Mouse (Mus musculus) ES-E14 (cell line): ENCODE measurements at regions not wholly inside any gene's neighbourhood (a gene's known extent, or its start where the extent isn't known, plus 50 kb on each side); places are given as distances from the start of the nearest gene placed in this dataset.

ENCODE experiments used
- DNase-seq: peaks from one replicate; pipeline ENCODE4 v3.0.0-alpha.2; 2013; ENCODE audit warnings: low read depth, low spot score
- H3K27ac ChIP-seq: 2 replicates; pipeline ENCODE4 v1.5.1; 2012; ENCODE audit warnings: low read depth, mild to moderate bottlenecking, low read length, moderate library complexity, mixed read lengths; ENCODE audit not compliant: poor library complexity, insufficient read depth, severe bottlenecking
- H3K36me3 ChIP-seq: 2 replicates; pipeline ENCODE4 v1.6.1; 2012; ENCODE audit warnings: mild to moderate bottlenecking, low read length, moderate library complexity, mixed read lengths; ENCODE audit not compliant: control insufficient read depth, poor library complexity, insufficient read depth, severe bottlenecking
- H3K4me1 ChIP-seq, 2 experiments: fragments of 150-350 bp in 1 of 2; sonication (generic) in 1 of 2; 2 replicates each; pipeline ENCODE4 v1.6.1; 2012; ENCODE audit warnings: low read length in 2 of 2, mild to moderate bottlenecking in 1 of 2, mixed read lengths in 1 of 2; ENCODE audit not compliant: control insufficient read depth in 2 of 2, insufficient read depth in 2 of 2, poor library complexity in 1 of 2
- H3K4me3 ChIP-seq, 2 experiments: fragments of 150-350 bp in 1 of 2; sonication (generic) in 1 of 2; 2 replicates each; pipeline ENCODE4 v1.5.1; 2012; ENCODE audit warnings: low read length in 2 of 2, low read depth in 1 of 2, mild to moderate bottlenecking in 1 of 2, mixed read lengths in 1 of 2; ENCODE audit not compliant: insufficient read depth in 1 of 2, poor library complexity in 1 of 2, severe bottlenecking in 1 of 2
- H3K9ac ChIP-seq: 2 replicates; pipeline ENCODE4 v1.6.1; 2012; ENCODE audit warnings: low read depth, mild to moderate bottlenecking, low read length, mixed read lengths; ENCODE audit not compliant: poor library complexity, insufficient read depth, severe bottlenecking
- H3K9me3 ChIP-seq: fragments of 150-350 bp; sonication (generic); 2 replicates; pipeline ENCODE4 v1.6.1; 2012; ENCODE audit warnings: low read depth, mild to moderate bottlenecking, low read length; ENCODE audit not compliant: control insufficient read depth, insufficient read depth
- CHD2 ChIP-seq: IDR thresholded peaks from 2 replicates; pipeline ENCODE4 v1.6.1; 2014; ENCODE audit warnings: mild to moderate bottlenecking, low read depth, low read length, inconsistent platforms
- HCFC1 ChIP-seq: IDR thresholded peaks from 2 replicates; pipeline ENCODE4 v1.6.1; 2012; ENCODE audit warnings: low read length, inconsistent platforms, borderline replicate concordance; ENCODE audit not compliant: insufficient read depth
- MAFK ChIP-seq: IDR thresholded peaks from 2 replicates; pipeline ENCODE4 v1.6.1; 2014; ENCODE audit warnings: mild to moderate bottlenecking, low read depth, low read length, inconsistent platforms; ENCODE audit not compliant: insufficient read depth
- ZC3H11A ChIP-seq: IDR thresholded peaks from 2 replicates; pipeline ENCODE4 v1.6.1; 2012; ENCODE audit warnings: low read depth, mild to moderate bottlenecking, inconsistent platforms, low read length, borderline replicate concordance
- ZNF384 ChIP-seq: IDR thresholded peaks from 2 replicates; pipeline ENCODE4 v1.6.1; 2012; ENCODE audit warnings: low read depth, low read length, inconsistent platforms
- in situ Hi-C, 2 experiments: fragments of 600-800 bp; cut with MboI; formaldehyde crosslinking; loops; one replicate each; pipeline ENCODE4 v1.15.1; 2025; ENCODE audit warnings: low sequenced_read_pairs in 2 of 2, inconsistent platforms in 1 of 2; ENCODE audit not compliant: unreplicated experiment in 2 of 2

GRCm38 (mm10) chr9:94229537-94229936 lies 308.3 kb downstream of the 1190002N15Rik start:
- H3K9ac ChIP-seq, result no peak overlapping the region
- H3K9me3 ChIP-seq, result no peaks in the 10 kb centered on the region
- H3K36me3 ChIP-seq, result no peaks in the 10 kb centered on the region
- DNase-seq, result no peak
- no peak overlapping the region for H3K27ac ChIP-seq
- no peaks in the 10 kb centered on the region for H3K4me1 ChIP-seq
- in situ Hi-C loops, result no loop called here
- TF ChIP-seq MAFK, result no peak
- TF ChIP-seq ZNF384, result no peak
- TF ChIP-seq CHD2, result no peak
- TF ChIP-seq HCFC1, result no peak
- no peak for TF ChIP-seq ZC3H11A
- no peak overlapping the region for H3K4me3 ChIP-seq

DNA sequence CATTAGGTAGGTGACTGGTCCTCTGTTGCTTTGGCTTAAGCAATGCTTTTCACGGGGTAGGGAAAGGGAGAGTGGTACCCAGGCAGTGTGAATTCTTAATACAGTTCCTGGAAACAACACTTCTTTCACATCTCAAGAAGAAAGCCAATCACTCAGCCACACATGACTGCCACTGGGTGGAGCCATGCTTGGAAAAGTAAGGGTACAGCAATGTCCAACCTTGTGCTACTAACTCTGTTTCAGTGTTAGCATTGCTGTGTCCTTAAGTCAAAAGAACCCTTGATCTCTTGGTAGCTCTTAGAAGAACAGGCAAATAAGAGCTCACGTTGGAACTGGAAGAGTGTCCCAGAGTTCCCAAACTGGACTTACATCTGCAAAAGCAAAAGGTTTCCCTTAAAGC lies 318.8 kb downstream of the 1190002N15Rik start:
- Histone ChIP-seq H3K4me3 (no peak overlapping the region), H3K27ac (no peak overlapping the region), H3K9ac (no peak overlapping the region), H3K4me1 (no peaks in the 10 kb centered on the region), H3K36me3 (no peaks in the 10 kb centered on the region), H3K9me3 (no peaks in the 10 kb centered on the region)
- no peak for DNase-seq
- in situ Hi-C loops, result no loop called here
- no peak for TF ChIP-seq HCFC1
- no peak for TF ChIP-seq ZNF384
- no peak for TF ChIP-seq CHD2
- no peak for TF ChIP-seq MAFK
- TF ChIP-seq ZC3H11A, result no peak

DNA sequence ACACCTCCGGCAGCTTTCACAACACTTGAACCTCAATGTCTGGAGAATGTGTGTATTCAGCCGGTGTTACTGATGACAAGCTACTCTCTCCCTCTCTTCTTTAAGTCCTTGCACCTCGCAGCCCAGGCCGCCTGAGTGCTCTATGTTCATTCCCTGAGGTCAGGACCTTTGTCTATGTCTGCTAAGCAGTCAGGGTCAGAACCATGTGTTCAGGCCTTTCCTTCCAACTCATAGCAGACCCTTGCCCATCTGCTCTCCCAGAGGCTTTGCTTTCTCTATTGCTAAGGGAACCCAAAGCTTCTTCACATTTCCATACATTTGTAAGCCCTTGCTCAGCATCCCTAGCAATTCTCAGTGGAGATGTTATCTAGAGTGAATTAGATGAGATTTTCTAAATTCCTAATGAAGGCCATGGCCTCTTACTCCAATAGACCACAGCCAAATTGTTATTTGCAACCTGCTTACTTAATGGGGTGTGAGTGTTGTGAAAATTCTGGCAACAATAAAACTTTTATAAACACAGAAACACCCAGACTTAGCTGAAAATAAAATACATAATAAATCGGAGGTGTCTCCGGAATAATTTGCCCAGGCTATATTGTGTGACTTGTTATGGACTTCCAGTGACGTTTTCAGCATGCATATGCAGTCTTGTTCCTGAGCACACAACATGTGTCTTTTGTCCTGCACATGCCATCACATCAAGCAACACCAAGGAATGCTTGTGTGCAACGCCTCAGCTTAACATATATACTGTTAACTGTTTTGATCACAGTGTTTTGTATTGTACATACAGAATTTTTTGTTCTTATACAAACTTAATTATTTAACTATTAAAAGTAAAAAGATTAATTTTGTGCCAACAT lies 321.2 kb downstream of the 1190002N15Rik start:
- TF ChIP-seq HCFC1 (no peak), CHD2 (no peak), ZNF384 (no peak), ZC3H11A (no peak), MAFK (no peak)
- Histone ChIP-seq H3K4me1 (no peaks in the 10 kb centered on the region), H3K4me3 (no peak overlapping the region), H3K36me3 (no peaks in the 10 kb centered on the region), H3K27ac (no peak overlapping the region), H3K9ac (no peak overlapping the region), H3K9me3 (no peaks in the 10 kb centered on the region)
- DNase-seq, result no peak
- in situ Hi-C loops, result no loop called here

DNA sequence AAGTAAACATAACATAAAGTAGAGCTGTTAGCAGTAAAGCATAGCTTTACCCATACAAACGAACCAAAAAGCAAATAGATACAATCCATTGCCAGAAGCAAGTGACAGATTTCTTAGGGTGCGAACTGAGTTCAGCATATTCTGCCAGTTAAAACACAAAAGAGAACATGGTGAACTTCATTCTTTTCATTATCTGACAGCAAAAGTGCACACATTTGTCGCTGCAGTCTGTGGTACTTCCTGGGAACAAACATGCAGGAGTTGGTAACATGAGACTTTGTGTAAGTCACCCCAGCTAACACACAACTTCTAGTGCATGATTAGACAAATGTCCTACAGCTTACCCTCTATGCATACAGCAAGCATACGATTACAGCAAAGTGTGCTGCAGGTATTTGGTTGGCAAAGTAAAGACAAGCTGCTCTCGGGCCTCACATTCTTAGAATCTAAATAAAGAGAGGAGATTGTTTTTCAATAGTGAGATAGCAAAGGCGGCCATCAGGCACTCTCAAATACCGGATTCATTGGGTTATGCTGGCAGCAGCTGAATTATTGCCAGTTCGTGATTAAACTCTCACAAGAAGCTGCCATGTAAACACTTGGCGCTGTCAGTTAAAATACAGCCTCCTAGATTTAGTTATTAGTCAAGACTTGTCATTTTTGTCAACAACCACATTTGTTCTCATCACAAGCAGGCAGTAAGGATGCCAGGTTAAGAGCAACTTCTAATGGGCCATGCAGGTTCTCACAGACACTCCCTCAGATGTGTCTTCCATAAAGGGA lies 327.2 kb downstream of the 1190002N15Rik start:
- no peak overlapping the region for H3K9ac ChIP-seq
- in situ Hi-C loops, result no loop called here
- DNase-seq, result no peak
- H3K27ac ChIP-seq, result no peak overlapping the region
- no peaks in the 10 kb centered on the region for H3K4me1 ChIP-seq
- no peaks in the 10 kb centered on the region for H3K9me3 ChIP-seq
- no peak for TF ChIP-seq CHD2
- TF ChIP-seq MAFK, result no peak
- TF ChIP-seq ZNF384, result no peak
- no peak for TF ChIP-seq HCFC1
- no peak for TF ChIP-seq ZC3H11A
- no peaks in the 10 kb centered on the region for H3K36me3 ChIP-seq
- H3K4me3 ChIP-seq, result no peak overlapping the region
